Mouse (Mus musculus): ENCODE results near the gene Tcte3.
"Not testable (repeated sequence)": the region's sequence is repeated elsewhere in the genome, so short reads cannot be mapped to it uniquely, and the experiment has no call there.

The Tcte3 gene

DNA sequence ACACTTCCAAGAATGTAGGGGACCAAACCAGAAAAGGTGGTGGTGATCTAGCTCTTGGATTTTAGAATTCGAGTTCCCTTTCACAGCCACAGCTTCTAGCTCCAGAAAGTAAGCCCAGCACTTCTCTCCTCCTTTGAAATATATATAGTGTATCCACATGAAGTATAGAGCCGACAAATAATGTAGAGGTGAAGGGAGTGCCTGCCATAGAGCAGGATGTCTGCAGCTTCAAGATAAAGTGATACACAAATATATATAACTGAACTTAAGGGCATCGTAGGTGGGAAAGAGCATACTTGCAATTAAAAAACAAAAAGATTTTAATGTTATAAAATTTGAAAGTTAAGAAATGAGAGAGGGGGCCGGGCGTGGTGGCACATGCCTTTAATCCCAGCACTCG, 15.8 kb downstream of the Tcte3 start:
- not testable (repeated sequence) for DNase-seq

DNA sequence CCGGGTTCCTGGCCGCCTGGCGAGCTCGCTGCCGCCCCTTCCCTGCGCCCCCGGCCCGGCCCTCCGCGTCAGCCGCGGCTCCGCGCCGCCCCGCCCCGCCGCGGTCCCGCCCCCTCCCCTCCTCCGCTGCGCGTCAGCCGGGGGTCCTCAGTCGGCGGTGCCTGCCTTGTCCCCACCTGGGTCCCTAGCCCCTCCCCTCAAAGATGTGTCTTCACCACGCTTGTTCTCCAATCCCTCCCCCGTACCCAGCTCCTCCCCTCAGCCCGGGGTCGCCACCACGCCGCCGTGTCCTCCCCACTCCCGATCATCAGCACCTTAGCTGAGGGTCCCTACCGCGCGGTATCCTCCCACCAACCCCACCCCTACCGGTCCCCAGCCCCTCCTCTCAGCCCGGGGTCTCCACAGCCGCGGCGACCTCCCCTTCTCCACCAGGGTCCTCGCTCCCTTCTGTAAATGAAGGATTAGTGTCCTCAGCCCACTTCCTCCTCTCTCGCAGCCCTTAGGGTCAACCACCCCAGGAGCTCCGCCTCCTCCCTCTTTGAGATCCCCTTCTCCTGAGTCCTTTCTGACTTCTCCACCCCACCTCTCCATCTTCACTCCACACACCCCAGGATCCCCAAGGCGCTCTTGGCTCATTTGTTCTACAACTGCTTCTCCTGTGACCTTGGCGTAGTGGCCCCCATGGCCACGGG, 16.6 kb downstream of the Tcte3 start:
- not testable (repeated sequence) for DNase-seq

DNA sequence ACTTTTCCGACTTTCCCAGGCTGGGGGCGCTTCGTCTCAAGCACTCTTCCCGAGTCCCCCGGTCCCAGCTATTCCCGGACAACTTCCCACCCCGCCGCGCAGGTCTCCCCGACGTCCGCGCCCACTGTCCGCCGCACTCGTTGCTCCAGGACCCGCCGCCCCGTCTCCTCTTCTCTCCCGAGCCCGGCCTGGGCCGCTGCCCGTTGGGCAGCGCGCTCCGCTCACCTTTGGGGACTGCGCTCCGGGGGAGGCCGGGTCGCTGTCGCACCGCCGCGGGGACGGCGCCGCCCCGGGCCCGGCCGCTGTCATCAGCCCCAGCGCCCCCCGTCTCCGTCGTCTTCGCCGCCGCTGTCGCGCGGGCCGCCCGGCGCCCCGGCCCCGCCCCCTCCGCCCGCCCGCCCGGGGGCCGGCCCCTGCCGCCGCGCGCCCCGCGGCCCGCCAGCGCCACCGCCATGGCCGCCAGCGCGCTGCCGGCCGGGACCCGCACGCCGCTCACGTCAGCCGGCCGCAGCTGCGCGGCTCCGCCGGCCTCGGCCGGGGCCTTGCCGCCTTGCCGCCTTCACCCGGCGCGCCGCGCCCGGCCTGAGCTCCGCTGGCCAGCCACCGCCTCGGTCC, 17.3 kb downstream of the Tcte3 start:
- DNase-seq: not testable (repeated sequence)

DNA sequence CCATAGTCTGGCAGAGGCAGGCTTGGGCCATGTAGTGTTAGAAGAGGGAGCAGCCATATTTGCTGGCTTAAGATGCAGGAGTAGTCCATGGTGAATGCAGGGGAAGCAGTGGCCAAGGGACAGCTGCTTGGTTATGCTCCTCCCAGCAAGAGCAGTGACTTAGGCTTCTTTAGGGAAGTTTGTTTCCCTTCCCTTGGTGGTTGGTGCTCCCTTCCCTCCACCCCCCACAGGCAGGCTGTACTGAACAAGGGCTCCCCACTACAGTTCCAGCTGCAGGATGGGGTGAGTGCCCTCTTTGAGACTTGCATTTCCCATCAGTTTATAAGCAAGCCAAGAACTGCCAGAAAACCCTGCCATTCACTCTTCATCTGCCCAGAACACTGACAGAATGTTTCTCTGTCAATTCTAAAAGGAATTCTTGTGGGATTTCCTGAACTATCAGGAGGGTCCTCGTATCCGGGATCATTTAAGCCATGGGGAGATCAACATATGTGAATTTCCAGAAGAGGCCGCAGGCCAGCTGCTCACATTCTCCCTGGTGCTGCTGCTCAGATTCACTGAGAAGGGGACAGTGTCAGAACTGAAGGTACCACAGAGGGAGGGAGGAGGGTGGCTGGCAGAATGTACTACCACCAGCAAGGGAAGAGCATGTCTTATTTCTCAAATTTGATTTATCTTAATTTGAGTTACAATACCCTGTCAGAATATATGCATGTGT, 19.6 kb downstream of the Tcte3 start:
- DNase-seq: peak; percentile 13

- DNase-seq: not testable (repeated sequence)
Observed at GRCm38 (mm10) chr17:15009706-15010413, 31.4 kb downstream of the Tcte3 start, which contains the start of gene Gm3435. TSS of gene Gm3435 (plus strand) at chr17:15010176.

DNA sequence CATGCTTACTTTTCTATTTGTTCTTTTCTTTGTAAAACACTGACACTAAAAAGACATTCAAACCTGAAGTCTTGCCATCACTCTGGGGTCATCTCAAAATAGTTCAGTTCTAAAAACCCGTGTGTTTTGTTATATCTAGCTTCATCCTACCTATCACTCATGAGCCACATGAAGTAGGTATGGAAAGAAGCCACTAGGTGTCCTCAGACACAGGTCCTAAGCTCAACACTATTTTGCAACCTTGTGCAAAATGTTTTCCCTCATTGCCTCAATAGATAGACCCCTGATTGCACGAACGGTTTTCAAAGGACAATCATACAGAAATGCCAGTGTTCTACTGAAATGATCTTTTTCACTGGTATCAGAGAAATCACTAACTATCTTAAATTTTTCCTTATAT, 32.2 kb downstream of the Tcte3 start:
- not testable (repeated sequence) for DNase-seq

GRCm38 (mm10) chr17:15000047-15000446, 41.2 kb downstream of the Tcte3 start:
- not testable (repeated sequence) for DNase-seq

- DNase-seq: not testable (repeated sequence)
Observed at GRCm38 (mm10) chr17:14994140-14994539, 47.1 kb downstream of the Tcte3 start.

DNA sequence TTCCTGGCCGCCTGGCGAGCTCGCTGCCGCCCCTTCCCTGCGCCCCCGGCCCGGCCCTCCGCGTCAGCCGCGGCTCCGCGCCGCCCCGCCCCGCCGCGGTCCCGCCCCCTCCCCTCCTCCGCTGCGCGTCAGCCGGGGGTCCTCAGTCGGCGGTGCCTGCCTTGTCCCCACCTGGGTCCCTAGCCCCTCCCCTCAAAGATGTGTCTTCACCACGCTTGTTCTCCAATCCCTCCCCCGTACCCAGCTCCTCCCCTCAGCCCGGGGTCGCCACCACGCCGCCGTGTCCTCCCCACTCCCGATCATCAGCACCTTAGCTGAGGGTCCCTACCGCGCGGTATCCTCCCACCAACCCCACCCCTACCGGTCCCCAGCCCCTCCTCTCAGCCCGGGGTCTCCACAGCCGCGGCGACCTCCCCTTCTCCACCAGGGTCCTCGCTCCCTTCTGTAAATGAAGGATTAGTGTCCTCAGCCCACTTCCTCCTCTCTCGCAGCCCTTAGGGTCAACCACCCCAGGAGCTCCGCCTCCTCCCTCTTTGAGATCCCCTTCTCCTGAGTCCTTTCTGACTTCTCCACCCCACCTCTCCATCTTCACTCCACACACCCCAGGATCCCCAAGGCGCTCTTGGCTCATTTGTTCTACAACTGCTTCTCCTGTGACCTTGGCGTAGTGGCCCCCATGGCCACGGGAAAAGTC, 48.0 kb downstream of the Tcte3 start:
- not testable (repeated sequence) for DNase-seq

DNA sequence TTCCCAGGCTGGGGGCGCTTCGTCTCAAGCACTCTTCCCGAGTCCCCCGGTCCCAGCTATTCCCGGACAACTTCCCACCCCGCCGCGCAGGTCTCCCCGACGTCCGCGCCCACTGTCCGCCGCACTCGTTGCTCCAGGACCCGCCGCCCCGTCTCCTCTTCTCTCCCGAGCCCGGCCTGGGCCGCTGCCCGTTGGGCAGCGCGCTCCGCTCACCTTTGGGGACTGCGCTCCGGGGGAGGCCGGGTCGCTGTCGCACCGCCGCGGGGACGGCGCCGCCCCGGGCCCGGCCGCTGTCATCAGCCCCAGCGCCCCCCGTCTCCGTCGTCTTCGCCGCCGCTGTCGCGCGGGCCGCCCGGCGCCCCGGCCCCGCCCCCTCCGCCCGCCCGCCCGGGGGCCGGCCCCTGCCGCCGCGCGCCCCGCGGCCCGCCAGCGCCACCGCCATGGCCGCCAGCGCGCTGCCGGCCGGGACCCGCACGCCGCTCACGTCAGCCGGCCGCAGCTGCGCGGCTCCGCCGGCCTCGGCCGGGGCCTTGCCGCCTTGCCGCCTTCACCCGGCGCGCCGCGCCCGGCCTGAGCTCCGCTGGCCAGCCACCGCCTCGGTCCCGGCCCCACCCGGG, 48.7 kb downstream of the Tcte3 start:
- not testable (repeated sequence) for DNase-seq

GRCm38 (mm10) chr17:14990116-14990702, 51.1 kb downstream of the Tcte3 start:
- DNase-seq: not testable (repeated sequence)

DNA sequence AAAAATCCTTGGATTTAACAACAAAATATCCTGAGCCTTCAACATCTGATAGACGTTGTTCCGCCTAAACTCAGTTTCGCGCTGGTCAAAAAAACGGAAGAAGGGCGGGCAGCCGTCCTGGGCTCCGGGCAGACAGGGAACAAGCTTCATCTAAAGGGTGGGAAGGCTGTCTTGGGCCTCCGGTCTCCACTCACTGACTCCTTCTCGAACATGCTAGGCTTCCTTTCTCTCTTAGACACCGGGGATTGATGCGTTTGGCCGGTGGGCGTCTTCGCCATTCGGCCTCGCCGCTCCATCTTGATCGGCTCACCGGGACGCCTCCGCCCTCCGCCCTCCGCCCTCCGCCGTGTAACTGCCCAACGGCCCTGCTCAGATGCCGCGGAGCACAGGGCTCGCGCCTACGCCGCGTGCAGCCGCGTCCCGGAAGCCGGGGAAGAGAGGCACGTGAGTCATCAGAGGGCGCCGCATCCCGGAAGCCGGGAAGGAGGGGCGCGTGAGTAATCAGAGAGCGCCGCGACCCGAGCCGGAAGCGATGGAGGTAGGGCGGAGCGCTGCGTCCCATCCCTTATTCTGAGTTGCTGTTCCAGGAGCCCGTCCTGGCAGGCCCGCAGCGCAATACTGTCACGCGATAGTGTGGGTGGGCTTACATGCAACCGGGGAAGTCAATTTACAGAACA, 62.8 kb downstream of the Tcte3 start, which contains the start of the genes 9030025P20Rik and Gm3417:
Gene 9030025P20Rik, plus strand, starts transcription at position 107 of the 677 bp plus-strand sequence.
Gene Gm3417, minus strand, starts transcription at position 429 of the 677 bp plus-strand sequence.
- DNase-seq: not testable (repeated sequence)

DNA sequence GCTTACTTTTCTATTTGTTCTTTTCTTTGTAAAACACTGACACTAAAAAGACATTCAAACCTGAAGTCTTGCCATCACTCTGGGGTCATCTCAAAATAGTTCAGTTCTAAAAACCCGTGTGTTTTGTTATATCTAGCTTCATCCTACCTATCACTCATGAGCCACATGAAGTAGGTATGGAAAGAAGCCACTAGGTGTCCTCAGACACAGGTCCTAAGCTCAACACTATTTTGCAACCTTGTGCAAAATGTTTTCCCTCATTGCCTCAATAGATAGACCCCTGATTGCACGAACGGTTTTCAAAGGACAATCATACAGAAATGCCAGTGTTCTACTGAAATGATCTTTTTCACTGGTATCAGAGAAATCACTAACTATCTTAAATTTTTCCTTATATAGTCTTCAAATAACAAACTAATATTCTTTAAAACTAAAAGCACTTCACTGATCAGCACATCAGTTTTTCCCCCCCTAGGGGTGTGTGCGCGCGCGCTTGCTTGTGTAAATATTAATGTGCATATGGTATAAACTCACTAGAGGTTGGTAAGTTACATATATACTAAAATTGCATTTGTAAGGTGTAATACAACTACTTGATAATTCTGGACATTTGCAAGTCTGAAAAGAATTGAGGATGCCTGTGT, 63.4 kb downstream of the Tcte3 start:
- not testable (repeated sequence) for DNase-seq
